ENCODE assay signal across 9 mouse cellular contexts in the genomic region with DNA sequence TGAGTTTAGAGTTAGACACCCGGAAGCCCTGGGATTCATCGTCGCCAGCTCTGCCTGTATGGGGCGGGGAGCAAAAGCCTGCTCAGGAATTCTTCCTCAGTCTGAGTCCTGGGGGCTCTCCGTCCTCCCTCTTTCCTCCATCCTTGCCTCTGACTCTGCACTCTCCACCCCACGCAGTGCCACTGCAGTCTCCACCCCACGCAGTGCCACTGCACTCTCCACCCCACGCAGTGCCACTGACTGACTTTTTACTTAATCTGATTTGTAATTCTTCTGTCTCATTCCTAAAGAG. TPM values are rescaled to one million over a fixed set of nuclear protein-coding genes. Genes with fewer than 3 reads are reported as not detected.
DNase-seq lines count a peak whose midpoint lies in the region; ATAC-seq and TF ChIP-seq lines count a peak whose summit lies in the region.
"Had no signal": no experiment of that assay in that cellular context is flagged by ENCODE, and none has a peak within 500 bp of the region (broad histone marks: within the 10 kb centered on the region; RNA-seq: fewer than 3 reads in every experiment).

No protein-coding gene starts in this region.

- H3K9ac ChIP-seq in heart, adult 2 months (ENCODE audit: low read depth, low read length): no peak overlapping the region
- H3K9ac ChIP-seq in ES-Bruce4 (ENCODE audit: low read depth, poor library complexity, severe bottlenecking): peak overlapping the region; percentile 57
- H3K9ac ChIP-seq in heart, embryonic 16.5 days (ENCODE audit: low read length): peak overlapping the region; percentile 52
- no peak overlapping the region for H3K9ac ChIP-seq in lung, postnatal 0 days (replicated peaks; ENCODE audit: low read depth)

- H3K4me3 ChIP-seq in heart, adult 2 months: peak overlapping the region; percentile 46
- H3K4me3 ChIP-seq in ES-Bruce4 (ENCODE audit: low read depth, low read length): peak overlapping the region; percentile 12; the same call in 1 of the 2 replicates
- H3K4me3 ChIP-seq in heart, embryonic 16.5 days (ENCODE audit: low read length): peak overlapping the region; percentile 45
- peak overlapping the region; percentile 28 for H3K4me3 ChIP-seq in lung, postnatal 0 days (ENCODE audit: low read depth, low read length)
- no peak overlapping the region for H3K4me3 ChIP-seq in cerebellum, adult 2 months (replicated peaks; ENCODE audit: insufficient read depth, low read depth, low read length)

- no peaks in the 10 kb centered on the region for H3K79me2 ChIP-seq in heart, adult 2 months (replicated peaks; ENCODE audit: control insufficient read depth, insufficient read depth, low read length)

- no peaks in the 10 kb centered on the region for H3K4me1 ChIP-seq in heart, adult 2 months (ENCODE audit: control insufficient read depth, insufficient read depth, low read length)
- H3K4me1 ChIP-seq in ES-Bruce4 (ENCODE audit: control insufficient read depth, insufficient read depth, low read length): peaks cover 2% of the 10 kb centered on the region
- H3K4me1 ChIP-seq in heart, embryonic 16.5 days (ENCODE audit: control insufficient read depth, insufficient read depth, low read length): peaks cover 6% of the 10 kb centered on the region
- 0 out of 2 replicates have a peak, but pooled peaks cover 4% of the 10 kb centered on the region for H3K4me1 ChIP-seq in lung, postnatal 0 days (ENCODE audit: insufficient read depth, low read depth, low read length)
- H3K4me1 ChIP-seq in cerebellum, adult 2 months (ENCODE audit: control insufficient read depth, insufficient read depth, low read length): peaks cover 2% of the 10 kb centered on the region; the same call in 1 of the 2 replicates

- intact Hi-C loops in heart, adult 2 months (cut with DNase I): no loop called here
- intact Hi-C loops in heart, postnatal 36 days (cut with DNase I): no loop called here

- no peaks in the 10 kb centered on the region; the same call in 1 of the 2 replicates for H3K9me3 ChIP-seq in ES-Bruce4 (replicated peaks; ENCODE audit: control insufficient read depth, insufficient read depth, low read length, poor library complexity, severe bottlenecking)
- H3K9me3 ChIP-seq in heart, embryonic 16.5 days (replicated peaks; ENCODE audit: control insufficient read depth, low read length): no peaks in the 10 kb centered on the region
- H3K9me3 ChIP-seq in lung, postnatal 0 days (ENCODE audit: low read length): no peaks in the 10 kb centered on the region

- no peak for TF ChIP-seq EP300 in heart, adult 2 months (IDR thresholded peaks at IDR 0.05; ENCODE audit: insufficient read depth, low read depth, low read length)
- no peak for TF ChIP-seq EP300 in ES-Bruce4 (IDR thresholded peaks at IDR 0.05; ENCODE audit: insufficient read depth, low read depth, low read length)
- TF ChIP-seq EP300 in lung, postnatal 0 days (IDR thresholded peaks at IDR 0.05): no peak

- H3K36me3 ChIP-seq in heart, adult 2 months (ENCODE audit: control insufficient read depth, insufficient read depth, low read length): no peaks in the 10 kb centered on the region
- H3K36me3 ChIP-seq in ES-Bruce4 (ENCODE audit: control insufficient read depth, insufficient read depth, low read length, poor library complexity, severe bottlenecking): no peaks in the 10 kb centered on the region
- no peaks in the 10 kb centered on the region for H3K36me3 ChIP-seq in heart, embryonic 16.5 days (ENCODE audit: control insufficient read depth, insufficient read depth)
- no peaks in the 10 kb centered on the region for H3K36me3 ChIP-seq in lung, postnatal 0 days (ENCODE audit: insufficient read depth, low read length)

- ATAC-seq in heart, embryonic 16.5 days (replicated peaks; ENCODE audit: extremely low read depth, insufficient read depth, low FRiP score): no peak; the same call in 1 of the 2 replicates
- ATAC-seq in lung, postnatal 0 days: no peak

- H3K27me3 ChIP-seq in heart, adult 2 months (ENCODE audit: control insufficient read depth, insufficient read depth, low read length): no peaks in the 10 kb centered on the region
- H3K27me3 ChIP-seq in ES-Bruce4 (ENCODE audit: control insufficient read depth, insufficient read depth, low read length, poor library complexity, severe bottlenecking): no peaks in the 10 kb centered on the region
- H3K27me3 ChIP-seq in heart, embryonic 16.5 days (ENCODE audit: control insufficient read depth, insufficient read depth, low read length): no peaks in the 10 kb centered on the region; the same call in 1 of the 2 replicates
- no peaks in the 10 kb centered on the region for H3K27me3 ChIP-seq in lung, postnatal 0 days (replicated peaks; ENCODE audit: insufficient read depth, low read length)
- H3K27me3 ChIP-seq in cerebellum, adult 2 months (ENCODE audit: control insufficient read depth, insufficient read depth, low read length): no peaks in the 10 kb centered on the region; the same call in 1 of the 2 replicates

- 3% methylated on average over 8 of the region's 8 CpGs for WGBS in heart, adult 2 months
- WGBS in heart, embryonic 16.5 days: 1% methylated on average over 8 of the region's 8 CpGs
- 2% methylated on average over 8 of the region's 8 CpGs for WGBS in lung, postnatal 0 days
- 11% methylated on average over 8 of the region's 8 CpGs for WGBS in cerebellum, adult 2 months

- no peak for DNase-seq in heart, adult 2 months
- DNase-seq in heart, postnatal 36 days: no peak
- peak; percentile 5 for DNase-seq in lung, postnatal 0 days (ENCODE audit: low spot score)
- no peak for DNase-seq in adrenal gland, adult 8-10 months
- DNase-seq in left cerebral cortex, adult 8-10 months (ENCODE audit: low spot score in 2 of 2): no peak
- DNase-seq in cerebellum, adult 2 months: no peak

- no peak for TF ChIP-seq CTCF in heart, adult 2 months (IDR thresholded peaks at IDR 0.05)
- no peak for TF ChIP-seq CTCF in ES-Bruce4 (IDR thresholded peaks at IDR 0.05; ENCODE audit: low read depth, low read length)
- TF ChIP-seq CTCF in lung, postnatal 0 days (IDR thresholded peaks at IDR 0.05): no peak
- no peak for TF ChIP-seq CTCF in cerebellum, adult 2 months (IDR thresholded peaks at IDR 0.05; ENCODE audit: borderline replicate concordance, insufficient read depth, low read depth, low read length)

- peak overlapping the region; percentile 59 for H3K4me2 ChIP-seq in heart, embryonic 16.5 days (ENCODE audit: low read depth, low read length)
- peak overlapping the region; percentile 42 for H3K4me2 ChIP-seq in lung, postnatal 0 days (replicated peaks; ENCODE audit: low read depth, low read length)

- peak overlapping the region; percentile 63 for H3K27ac ChIP-seq in heart, adult 2 months
- H3K27ac ChIP-seq in ES-Bruce4 (ENCODE audit: insufficient read depth, low read length): peak overlapping the region; percentile 29
- peak overlapping the region; percentile 39 for H3K27ac ChIP-seq in heart, embryonic 16.5 days (ENCODE audit: low read length)
- H3K27ac ChIP-seq in lung, postnatal 0 days (ENCODE audit: low read length): no peak overlapping the region
- no peak overlapping the region for H3K27ac ChIP-seq in cerebellum, adult 2 months (ENCODE audit: insufficient read depth, low read length)

- TF ChIP-seq POLR2A in heart, adult 2 months (IDR thresholded peaks at IDR 0.05; ENCODE audit: insufficient read depth, low read depth, low read length): no peak
- TF ChIP-seq POLR2A in ES-Bruce4 (IDR thresholded peaks at IDR 0.05; ENCODE audit: insufficient read depth, low read length): no peak
- TF ChIP-seq POLR2A in cerebellum, adult 2 months (IDR thresholded peaks at IDR 0.05; ENCODE audit: borderline replicate concordance, insufficient read depth, low read length): no peak

RNA-seq across cellular contexts. Expression of a gene that starts 6.9 kb away (rescaled TPM):
- not detected for total RNA-seq in heart, adult 2 months (2021)
- polyA plus RNA-seq in heart, adult 2 months (2012; rRNA removed): 0.10 and 0.18 TPM in 2 replicates
- not detected for total RNA-seq in heart, postnatal 36 days (2021)
- not detected in 2 replicates for polyA plus RNA-seq in ES-Bruce4 (2011; ENCODE audit: insufficient read depth, insufficient read length, low read depth, missing spikeins)
- not detected in 2 replicates for polyA plus RNA-seq in heart, embryonic 16.5 days (2015; fragmentation: Nextera tagmentation; extraction: Ambion mirVana)
- not detected in 2 replicates for polyA plus RNA-seq in lung, postnatal 0 days (2015; fragmentation: Nextera tagmentation; extraction: Ambion mirVana)
- total RNA-seq in adrenal gland, adult 8-10 months (2022): under 1 TPM in 1 of 4 experiments, not detected in 3; 0.37 TPM
- not detected for total RNA-seq in left cerebral cortex, adult 8-10 months (2022)
- 0.15 and 0.41 TPM in 2 replicates for polyA plus RNA-seq in cerebellum, adult 2 months (2012; rRNA removed)
- polyA plus RNA-seq: large intestine, adult 2 months had no signal

Comparison
In these comparisons a context has a peak if more than half of its experiments do, and no peak if none do; other contexts are left out.
1. H3K9ac ChIP-seq: peak in ES-Bruce4 (single experiment) and heart, embryonic 16.5 days (single experiment); none in heart, adult 2 months (single experiment) and lung, postnatal 0 days (single experiment).
2. H3K27ac ChIP-seq: peak in heart, adult 2 months (single experiment), ES-Bruce4 (single experiment) and heart, embryonic 16.5 days (single experiment); none in lung, postnatal 0 days (single experiment) and cerebellum, adult 2 months (single experiment).